Mouse (Mus musculus) Patski (cell line): ENCODE data around the gene Ada. TPM values are rescaled to one million over a fixed set of nuclear protein-coding genes. Genes with fewer than 3 reads are reported as not detected.

Source experiments
- ATAC-seq: fragments of 100-300 bp; one replicate; pipeline ENCODE4 v1.8.0; 2021
- CTCF ChIA-PET: fragments of 350-600 bp; sonication (Branson Sonifier 250); formaldehyde crosslinking; loops from one replicate; lab custom pipeline; 2022; ENCODE audit warnings: inconsistent platforms; lab: Charles Lee
- POLR2A ChIA-PET: fragments of 350-600 bp; sonication (Branson Sonifier 250); formaldehyde crosslinking; loops from one replicate; lab custom pipeline; 2022; ENCODE audit warnings: antibody characterized with exemption, inconsistent platforms; lab: Charles Lee
- DNase-seq: peaks from one replicate; pipeline ENCODE4 v3.0.0-alpha.2; 2011; ENCODE audit warnings: low read depth, low spot score
- H3K27me3 ChIP-seq: fragments of 371-371 bp; one replicate; pipeline ENCODE4 v1.5.1; 2021
- CTCF ChIP-seq: fragments of 100-300 bp; IDR thresholded peaks from one replicate; pipeline ENCODE4 v1.5.1; 2021
- in situ Hi-C: fragments of 300-500 bp; cut with MboI; formaldehyde crosslinking; loops from 3 replicates; pipeline ENCODE4 v1.11.1; 2018; ENCODE audit warnings: low pct_unique_long_range_greater_than_20kb, mixed read lengths
- polyA plus RNA-seq: library from polyadenylated mRNA; unstranded; gene quantifications from one replicate; pipeline ENCODE4 v1.2.3, GENCODE M21; 2021

Ada gene
- polyA plus RNA-seq, 1 experiment from 2014 or later = 4.0 TPM

DNA sequence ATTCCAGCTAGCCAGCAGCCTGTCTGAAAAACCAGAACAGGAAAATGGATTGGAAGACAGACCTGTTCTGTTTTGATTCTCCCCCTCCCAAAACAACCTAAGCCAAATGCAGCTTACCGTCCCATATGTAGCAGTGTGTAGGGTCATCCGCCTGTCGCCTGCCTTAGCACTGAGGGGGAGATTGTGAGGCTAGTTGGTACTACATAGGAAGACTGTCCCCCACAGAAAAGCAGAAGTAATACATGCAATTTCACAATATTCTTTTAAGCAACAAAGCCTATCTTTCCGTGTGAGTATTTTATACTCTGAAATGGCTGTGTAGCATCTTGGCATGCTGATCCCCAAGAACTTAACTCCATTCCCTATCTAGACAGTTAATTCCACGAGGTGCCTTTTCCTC is 47.1 kb downstream of the Ada start:
- ATAC-seq = no peak
- in situ Hi-C loops = loop anchor here (25.0 kb wide), 1 partner anchor 91 kb away; the partner anchor contains the start of gene Ttpal
- H3K27me3 ChIP-seq = no peaks in the 10 kb centered on the region
- CTCF ChIA-PET = no interaction called here
- no peak for DNase-seq
- TF ChIP-seq CTCF = no peak
- POLR2A ChIA-PET = no interaction called here

- in situ Hi-C loops = loop anchor here (25.0 kb wide), 1 partner anchor 90 kb away; the partner anchor contains the start of gene Ttpal
- DNase-seq = no peak
- ChIA-PET CTCF (no interaction called here), POLR2A (no interaction called here)
- H3K27me3 ChIP-seq = no peaks in the 10 kb centered on the region
- TF ChIP-seq CTCF = no peak
- ATAC-seq = no peak
Observed at GRCm38 (mm10) chr2:163702431-163702830, 47.6 kb downstream of the Ada start.

GRCm38 (mm10) chr2:163699078-163699780 is 50.8 kb downstream of the Ada start:
- CTCF ChIA-PET = interaction anchor here (1.1 kb wide), 1 partner anchor 13 kb away, joined by 5 read pairs; no protein-coding TSS in a partner anchor
- DNase-seq (no peak), ATAC-seq (no peak)
- POLR2A ChIA-PET = no interaction called here
- H3K27me3 ChIP-seq = no peaks in the 10 kb centered on the region
- no peak for TF ChIP-seq CTCF
- in situ Hi-C loops = no loop called here

GRCm38 (mm10) chr2:163697764-163698480 is 52.1 kb downstream of the Ada start:
- ATAC-seq = no peak
- ChIA-PET CTCF (no interaction called here), POLR2A (no interaction called here)
- in situ Hi-C loops = no loop called here
- no peak for DNase-seq
- no peak for TF ChIP-seq CTCF
- no peaks in the 10 kb centered on the region for H3K27me3 ChIP-seq

DNA sequence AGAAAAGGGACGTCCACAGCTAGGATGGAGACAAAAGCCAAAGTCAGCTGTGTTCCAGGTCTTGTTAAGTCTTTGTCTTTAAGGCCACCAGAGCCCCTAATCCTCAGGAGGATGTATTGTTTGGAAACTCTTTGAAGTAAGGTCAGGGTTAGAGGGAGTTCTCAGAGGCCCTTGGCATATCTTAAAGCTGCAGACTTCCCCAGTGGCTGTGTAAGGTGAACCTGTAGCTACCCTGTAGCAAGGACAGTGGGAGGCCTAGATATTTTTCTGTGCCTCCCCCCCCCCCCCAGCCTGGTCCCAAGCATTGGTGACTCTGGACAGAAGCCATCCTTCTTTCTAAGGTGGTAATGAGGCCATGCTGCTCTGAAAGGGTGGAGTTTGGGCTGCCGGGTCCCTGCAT is 53.3 kb downstream of the Ada start:
- DNase-seq (no peak), ATAC-seq (no peak)
- ChIA-PET POLR2A (no interaction called here), CTCF (no interaction called here)
- no peak for TF ChIP-seq CTCF
- H3K27me3 ChIP-seq = no peaks in the 10 kb centered on the region
- in situ Hi-C loops = no loop called here

DNA sequence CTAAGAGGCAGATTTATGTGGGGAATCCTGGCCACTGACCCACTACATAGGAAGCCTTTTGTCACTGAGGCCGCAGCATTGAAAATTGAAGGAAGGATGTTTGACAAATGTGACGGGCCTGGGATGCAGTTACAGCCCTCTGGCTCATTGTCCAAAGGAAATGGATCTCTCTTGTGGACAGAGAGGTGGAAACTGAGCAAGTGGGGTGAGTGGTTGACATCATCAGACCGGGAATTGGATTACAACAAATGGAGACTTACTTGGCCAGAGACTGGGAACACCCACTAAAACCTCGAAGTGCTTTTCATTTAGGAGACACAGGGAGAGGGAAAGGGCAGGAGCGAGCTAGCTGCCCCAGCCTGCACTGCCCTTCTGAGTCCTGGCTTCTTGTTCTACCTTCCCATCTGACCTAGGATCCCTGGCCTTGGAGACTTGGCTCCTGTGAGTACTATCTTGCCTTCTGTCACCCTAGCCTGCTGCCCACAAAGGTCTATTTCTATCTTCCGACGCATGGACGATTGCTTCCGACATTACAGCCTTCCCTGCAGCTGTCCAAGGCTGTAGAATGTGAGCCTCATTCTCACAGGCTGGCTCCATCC is 56.2 kb downstream of the Ada start:
- no peaks in the 10 kb centered on the region for H3K27me3 ChIP-seq
- CTCF ChIA-PET = no interaction called here
- TF ChIP-seq CTCF = no peak
- DNase-seq = no peak
- in situ Hi-C loops = no loop called here
- no peak for ATAC-seq
- POLR2A ChIA-PET = no interaction called here

DNA sequence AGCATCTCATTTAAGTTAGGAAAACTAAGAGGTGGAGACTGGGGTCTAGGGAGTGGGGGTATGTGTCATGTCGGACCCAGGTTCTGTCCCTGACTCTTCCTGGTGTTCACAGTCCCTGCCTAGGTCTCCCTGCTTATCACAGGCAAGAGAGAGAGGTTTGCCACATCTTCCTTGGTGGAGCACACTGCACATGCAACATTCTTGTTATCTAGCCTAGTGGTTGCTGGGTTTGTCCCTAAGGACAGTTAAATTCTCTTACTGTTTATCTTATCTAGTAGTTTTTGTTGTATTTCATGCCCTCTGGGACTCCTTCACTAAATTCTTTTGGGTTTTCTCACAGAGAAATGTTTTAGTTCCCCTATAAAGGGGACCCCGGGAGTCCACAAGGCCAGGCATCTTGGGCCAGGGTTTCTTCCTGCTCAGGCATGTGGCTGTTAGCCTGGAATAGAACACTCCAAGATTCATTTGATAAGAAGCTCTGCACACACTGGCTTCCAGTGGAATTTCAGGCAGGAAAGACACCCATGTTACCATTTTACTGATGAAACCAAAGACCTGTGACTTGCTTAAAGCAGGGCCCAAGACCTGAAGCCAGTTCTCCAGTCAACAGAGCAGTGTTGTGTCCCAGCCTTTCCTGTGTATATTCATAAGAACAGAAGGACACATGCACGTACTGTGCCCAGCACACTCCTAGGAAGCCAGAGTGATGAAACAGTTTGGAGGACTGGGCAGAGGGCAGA is 57.0 kb downstream of the Ada start:
- TF ChIP-seq CTCF = no peak
- POLR2A ChIA-PET = no interaction called here
- ATAC-seq (no peak), DNase-seq (no peak)
- CTCF ChIA-PET = no interaction called here
- in situ Hi-C loops = no loop called here
- no peaks in the 10 kb centered on the region for H3K27me3 ChIP-seq

DNA sequence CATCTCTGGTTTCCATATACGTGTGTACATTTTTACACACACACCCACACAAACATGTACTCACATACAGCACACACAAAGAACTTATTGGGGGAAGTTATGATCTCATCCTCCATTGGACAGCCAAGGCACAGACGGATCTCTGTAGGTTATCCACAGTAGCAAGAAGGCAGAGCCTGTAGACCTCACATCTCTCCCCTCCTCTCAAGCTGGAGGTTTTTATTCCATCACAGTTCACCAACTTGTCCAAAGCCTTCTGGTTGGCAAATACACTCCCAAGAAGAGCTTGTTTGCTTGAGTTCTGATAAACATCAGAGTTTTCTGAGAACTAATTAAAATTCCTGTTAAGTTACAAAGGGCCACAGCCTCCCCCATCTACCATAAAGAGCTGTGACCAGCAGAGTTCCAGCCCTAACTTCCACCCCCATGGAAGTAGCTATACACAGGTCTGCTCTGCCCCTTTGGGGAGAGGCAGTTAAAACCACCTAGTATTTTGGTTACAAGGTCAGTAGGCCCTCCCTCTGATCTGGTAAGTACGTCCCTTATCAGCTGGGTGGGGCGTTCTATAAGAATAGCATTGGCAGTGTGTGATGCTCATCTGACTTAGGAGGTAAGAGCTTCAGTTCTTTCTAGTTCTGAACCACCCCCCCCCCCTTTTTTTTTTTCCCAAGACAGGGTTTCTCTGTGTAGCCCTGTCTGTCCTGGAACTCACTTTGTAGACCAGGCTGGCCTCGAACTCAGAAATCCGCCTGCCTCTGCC is 58.0 kb downstream of the Ada start:
- no peak for DNase-seq
- no peaks in the 10 kb centered on the region for H3K27me3 ChIP-seq
- in situ Hi-C loops = no loop called here
- ChIA-PET POLR2A (no interaction called here), CTCF (interaction anchor here (1.1 kb wide), 1 partner anchor 16 kb away, joined by 4 read pairs; no protein-coding TSS in a partner anchor)
- no peak for ATAC-seq
- TF ChIP-seq CTCF = no peak

DNA sequence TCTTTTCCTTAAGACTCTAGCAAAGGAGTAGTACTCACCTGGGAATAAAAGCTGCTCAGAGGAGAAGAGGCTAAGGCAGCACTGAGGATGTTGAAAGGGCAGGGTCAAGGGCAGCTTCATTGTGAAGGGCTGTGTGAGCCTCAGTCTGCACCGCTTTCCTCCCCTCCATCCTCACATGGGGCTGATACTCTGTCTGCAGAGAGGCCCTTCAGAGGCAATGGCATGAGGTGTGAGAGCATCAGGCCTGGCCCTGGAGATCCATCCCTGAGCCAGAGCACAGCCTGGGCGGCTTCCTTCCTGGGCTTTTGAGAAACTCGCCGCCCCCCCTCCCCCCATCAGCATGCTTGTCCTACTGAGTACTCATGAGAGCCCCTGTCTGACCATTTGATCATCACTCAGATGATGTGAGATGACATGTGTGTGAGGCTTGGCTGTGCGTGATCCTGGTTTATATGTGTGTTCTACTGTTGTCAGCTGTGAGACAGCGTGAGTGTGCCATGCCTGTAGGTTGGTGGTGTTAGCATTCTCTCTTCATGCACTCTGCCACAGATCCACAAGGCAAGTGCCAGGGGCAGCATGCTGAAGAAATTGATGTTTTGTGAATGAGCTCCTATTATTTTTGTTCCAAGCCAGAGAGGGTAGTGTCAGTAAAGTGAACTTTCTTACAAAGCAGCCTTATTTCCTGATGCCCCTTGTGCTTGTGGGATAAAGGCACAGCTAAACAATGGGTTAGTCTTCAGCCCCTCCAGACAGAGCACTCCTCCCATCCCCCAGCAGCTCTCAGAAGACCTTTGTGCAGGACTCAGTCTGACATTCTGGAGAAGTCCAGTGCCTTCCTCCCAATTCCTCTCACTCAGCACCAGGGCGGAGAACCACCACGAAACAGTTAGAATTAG is 59.4 kb downstream of the Ada start:
- DNase-seq (no peak), ATAC-seq (no peak)
- ChIA-PET CTCF (interaction anchor here (1.1 kb wide), 1 partner anchor 15 kb away, joined by 4 read pairs; no protein-coding TSS in a partner anchor), POLR2A (interaction anchor here (0.5 kb wide), 1 partner anchor 47 kb away, joined by 3 read pairs; no protein-coding TSS in a partner anchor)
- in situ Hi-C loops = no loop called here
- TF ChIP-seq CTCF = no peak
- H3K27me3 ChIP-seq = no peaks in the 10 kb centered on the region
